Mouse (Mus musculus) forebrain, embryonic 15.5 days (tissue): ENCODE results near the gene Ccnb1. TPM values are rescaled to one million over a fixed set of nuclear protein-coding genes. Genes with fewer than 3 reads are reported as not detected.
"Not testable (repeated sequence)": the region's sequence is repeated elsewhere in the genome, so short reads cannot be mapped to it uniquely, and the experiment has no call there.

ENCODE experiments used
- ATAC-seq: fragments of 200-750 bp; cut with Nextera tagmentation; replicated peaks from 2 replicates; pipeline ENCODE4 v1.8.0; 2017; ENCODE audit warnings: mild to moderate bottlenecking, moderate TSS enrichment, moderate library complexity
- H3K27ac ChIP-seq: fragments of 300-500 bp; sonication (generic); replicated peaks from 2 replicates; pipeline ENCODE4 v1.5.1; 2015; ENCODE audit warnings: mild to moderate bottlenecking, inconsistent platforms
- H3K27me3 ChIP-seq: fragments of 300-500 bp; sonication (generic); 2 replicates; pipeline ENCODE4 v1.6.1; 2015; ENCODE audit warnings: inconsistent platforms
- H3K36me3 ChIP-seq: fragments of 300-500 bp; sonication (generic); 2 replicates; pipeline ENCODE4 v1.6.1; 2015; ENCODE audit warnings: mild to moderate bottlenecking, inconsistent platforms
- H3K4me1 ChIP-seq: fragments of 300-500 bp; sonication (generic); 2 replicates; pipeline ENCODE4 v1.6.1; 2015; ENCODE audit warnings: inconsistent platforms
- H3K4me2 ChIP-seq: fragments of 300-500 bp; sonication (generic); replicated peaks from 2 replicates; pipeline ENCODE4 v1.6.1; 2015; ENCODE audit warnings: mild to moderate bottlenecking, inconsistent platforms
- H3K4me3 ChIP-seq: fragments of 300-500 bp; sonication (generic); 2 replicates; pipeline ENCODE4 v1.5.1; 2015; ENCODE audit warnings: mild to moderate bottlenecking, inconsistent platforms
- H3K9ac ChIP-seq: fragments of 300-500 bp; sonication (generic); replicated peaks from 2 replicates; pipeline ENCODE4 v1.6.1; 2015; ENCODE audit warnings: mild to moderate bottlenecking, inconsistent platforms
- H3K9me3 ChIP-seq: fragments of 300-500 bp; sonication (generic); 2 replicates; pipeline ENCODE4 v1.6.1; 2016; ENCODE audit warnings: inconsistent platforms
- WGBS: fragments of 180-500 bp; shearing (Covaris S2); methylation state at CpG from one replicate; pipeline ENCODE4 v1.1.7; 2015; ENCODE audit warnings: mixed read lengths; 5-methylcytosine and 5-hydroxymethylcytosine counted together
- polyA plus RNA-seq: library from polyadenylated mRNA; unstranded; fragments of >200 nt; fragmentation: Nextera tagmentation; extraction: Ambion mirVana; gene quantifications from 2 replicates; pipeline ENCODE4 v1.2.1, GENCODE M21; 2015

Ccnb1 gene
- polyA plus RNA-seq, 1 experiment from 2014 or later = 128 TPM

DNA sequence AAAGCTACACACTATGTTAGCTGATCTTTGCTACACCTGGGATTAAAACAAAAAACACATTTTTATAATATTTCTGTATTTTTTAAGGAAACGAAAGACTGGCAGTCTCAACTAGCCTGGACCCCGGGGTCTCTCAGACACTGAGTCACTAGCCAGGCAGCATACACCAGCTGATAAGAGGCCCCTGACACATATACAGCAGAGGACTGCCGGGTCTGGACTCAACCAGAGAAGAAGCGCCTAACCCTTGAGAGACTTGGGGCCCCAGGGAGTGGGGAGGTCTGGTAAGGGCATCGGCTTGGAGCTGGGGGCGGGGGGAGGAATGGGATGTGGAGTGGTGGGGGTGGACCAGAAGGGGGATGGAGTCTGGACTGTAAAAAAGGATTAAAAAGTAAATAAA, 33.4 kb downstream of the Ccnb1 start:
- no peak overlapping the region for H3K4me2 ChIP-seq
- H3K4me3 ChIP-seq = no peak overlapping the region
- ATAC-seq = no peak
- H3K9me3 ChIP-seq = no peaks in the 10 kb centered on the region
- 90% methylated on average over 6 of the region's 6 CpGs for WGBS
- H3K27me3 ChIP-seq = no peaks in the 10 kb centered on the region
- no peak overlapping the region for H3K9ac ChIP-seq
- no peak overlapping the region for H3K27ac ChIP-seq
- no peaks in the 10 kb centered on the region for H3K36me3 ChIP-seq
- no peaks in the 10 kb centered on the region for H3K4me1 ChIP-seq

DNA sequence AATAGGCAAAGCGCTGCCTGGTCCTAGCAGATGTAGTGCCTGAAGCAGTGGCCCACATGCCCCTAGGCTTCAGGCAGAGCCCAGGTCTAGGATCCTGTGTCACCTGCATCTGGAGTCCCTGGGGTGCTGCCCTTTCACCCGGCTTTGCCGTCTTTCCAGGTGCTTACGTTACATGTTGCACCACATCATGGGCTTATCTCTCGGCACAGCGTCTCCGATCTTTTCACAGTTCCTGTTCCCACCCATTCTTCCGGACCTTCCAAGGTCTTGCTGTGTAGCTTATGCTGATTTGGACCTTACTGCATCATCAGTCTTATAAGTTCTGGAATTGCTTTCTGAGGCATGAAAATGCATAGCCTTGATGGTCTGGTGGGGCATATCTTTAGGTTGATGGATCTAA, 33.8 kb downstream of the Ccnb1 start:
- H3K36me3 ChIP-seq = no peaks in the 10 kb centered on the region
- H3K4me3 ChIP-seq = no peak overlapping the region
- no peaks in the 10 kb centered on the region for H3K9me3 ChIP-seq
- WGBS = 89% methylated on average over 8 of the region's 8 CpGs
- no peaks in the 10 kb centered on the region for H3K27me3 ChIP-seq
- no peak overlapping the region for H3K4me2 ChIP-seq
- ATAC-seq = no peak
- H3K9ac ChIP-seq = no peak overlapping the region
- H3K4me1 ChIP-seq = no peaks in the 10 kb centered on the region
- H3K27ac ChIP-seq = no peak overlapping the region

DNA sequence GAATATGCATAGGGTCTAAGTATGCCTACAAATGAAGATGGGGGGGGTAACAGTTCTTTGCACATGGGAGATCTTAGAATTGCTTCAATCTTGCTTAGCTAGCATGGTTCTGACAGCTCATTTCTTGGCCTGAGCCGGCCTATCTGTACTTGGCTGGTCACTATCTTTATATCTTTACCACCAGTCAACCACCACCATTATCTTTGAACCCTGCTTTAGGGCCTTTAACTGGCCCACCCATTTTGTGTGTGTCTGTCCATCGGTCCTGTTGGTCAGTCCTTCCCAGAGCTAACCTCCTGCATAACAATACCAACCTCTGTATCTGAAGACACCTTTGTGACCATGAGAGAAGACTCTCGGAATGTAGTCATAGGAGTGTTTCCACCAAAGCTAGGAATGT, 35.0 kb downstream of the Ccnb1 start:
- H3K9me3 ChIP-seq = no peaks in the 10 kb centered on the region
- H3K27ac ChIP-seq = no peak overlapping the region
- no peak overlapping the region for H3K9ac ChIP-seq
- no peaks in the 10 kb centered on the region for H3K4me1 ChIP-seq
- no peaks in the 10 kb centered on the region for H3K36me3 ChIP-seq
- ATAC-seq = no peak
- H3K4me3 ChIP-seq = no peak overlapping the region
- H3K4me2 ChIP-seq = no peak overlapping the region
- H3K27me3 ChIP-seq = no peaks in the 10 kb centered on the region
- 93% methylated on average over 3 of the region's 3 CpGs for WGBS

DNA sequence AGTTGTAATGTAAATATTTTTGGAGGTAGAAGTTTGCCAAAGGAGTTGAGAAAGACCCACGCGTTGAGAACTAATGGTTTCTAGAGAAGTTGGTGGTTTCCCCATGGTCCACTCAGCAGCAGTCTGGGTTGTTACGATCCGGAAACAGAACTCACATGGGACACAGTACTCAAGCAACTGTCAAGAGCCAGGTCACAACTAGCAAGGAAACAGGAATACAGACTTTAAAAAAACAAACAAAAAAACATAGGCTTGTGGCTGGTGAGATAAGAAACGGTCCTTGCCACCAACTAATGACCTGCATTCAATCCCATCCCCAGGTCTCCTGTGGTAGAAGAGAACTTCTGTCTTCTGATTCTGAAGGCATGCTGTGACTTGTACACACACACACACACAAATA, 35.6 kb downstream of the Ccnb1 start:
- no peak overlapping the region for H3K27ac ChIP-seq
- no peak for ATAC-seq
- H3K4me3 ChIP-seq = no peak overlapping the region
- H3K4me1 ChIP-seq = no peaks in the 10 kb centered on the region
- H3K9ac ChIP-seq = no peak overlapping the region
- WGBS = 87% methylated on average over 5 of the region's 5 CpGs
- no peaks in the 10 kb centered on the region for H3K27me3 ChIP-seq
- no peaks in the 10 kb centered on the region for H3K36me3 ChIP-seq
- no peaks in the 10 kb centered on the region for H3K9me3 ChIP-seq
- H3K4me2 ChIP-seq = no peak overlapping the region

DNA sequence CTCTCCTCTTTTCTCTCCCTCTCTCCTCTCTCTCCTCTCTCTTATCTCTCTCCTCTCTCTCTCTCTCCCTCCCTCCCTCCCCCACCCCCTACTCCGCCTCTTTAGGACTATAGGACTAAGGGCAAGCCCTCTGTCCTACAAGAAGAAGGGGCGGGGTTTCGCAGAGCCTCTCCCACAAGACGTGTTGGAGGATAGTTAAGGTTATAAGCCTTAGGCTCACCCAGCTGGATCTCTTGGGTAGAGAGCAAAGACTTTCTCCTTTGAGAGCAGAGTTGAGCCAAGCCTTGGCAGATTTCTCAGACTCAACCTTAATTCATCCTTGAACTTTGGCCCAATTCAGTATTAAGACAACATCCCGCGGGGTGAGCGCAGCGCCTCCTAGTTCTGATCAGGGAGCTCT, 37.7 kb downstream of the Ccnb1 start:
- Histone ChIP-seq H3K4me1 (0 out of 2 replicates have a peak, but pooled peaks cover 6% of the 10 kb centered on the region), H3K4me2 (no peak overlapping the region), H3K9ac (no peak overlapping the region), H3K27ac (no peak overlapping the region), H3K36me3 (no peaks in the 10 kb centered on the region), H3K9me3 (no peaks in the 10 kb centered on the region), H3K4me3 (no peak overlapping the region), H3K27me3 (no peaks in the 10 kb centered on the region)
- ATAC-seq = no peak
- 50% methylated on average over 8 of the region's 8 CpGs for WGBS

DNA sequence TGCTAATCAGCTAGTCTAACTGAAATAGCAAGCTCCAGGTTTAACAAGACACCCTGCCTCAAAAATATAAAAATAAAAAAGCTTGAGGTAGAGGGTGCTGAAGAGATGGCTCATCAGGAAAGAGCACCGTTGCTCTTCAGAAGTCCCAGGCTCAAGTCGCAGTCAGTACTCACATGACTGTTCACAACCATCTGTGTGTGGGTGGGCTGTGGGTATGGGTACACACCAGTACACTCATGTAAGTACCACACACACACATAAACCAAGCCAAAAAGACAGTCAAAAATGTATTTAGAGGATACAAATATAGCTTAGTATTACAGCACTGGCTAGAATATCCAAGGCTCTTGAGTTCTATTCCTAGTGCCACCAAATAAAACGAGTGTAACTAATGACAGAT, 40.3 kb downstream of the Ccnb1 start:
- no peak overlapping the region for H3K4me2 ChIP-seq
- H3K27ac ChIP-seq = no peak overlapping the region
- H3K4me1 ChIP-seq = peaks cover 20% of the 10 kb centered on the region
- no peaks in the 10 kb centered on the region for H3K9me3 ChIP-seq
- no peak overlapping the region for H3K4me3 ChIP-seq
- no peak for ATAC-seq
- no peaks in the 10 kb centered on the region for H3K27me3 ChIP-seq
- WGBS = 92% methylated on average over 3 of the region's 3 CpGs
- no peak overlapping the region for H3K9ac ChIP-seq
- H3K36me3 ChIP-seq = no peaks in the 10 kb centered on the region

DNA sequence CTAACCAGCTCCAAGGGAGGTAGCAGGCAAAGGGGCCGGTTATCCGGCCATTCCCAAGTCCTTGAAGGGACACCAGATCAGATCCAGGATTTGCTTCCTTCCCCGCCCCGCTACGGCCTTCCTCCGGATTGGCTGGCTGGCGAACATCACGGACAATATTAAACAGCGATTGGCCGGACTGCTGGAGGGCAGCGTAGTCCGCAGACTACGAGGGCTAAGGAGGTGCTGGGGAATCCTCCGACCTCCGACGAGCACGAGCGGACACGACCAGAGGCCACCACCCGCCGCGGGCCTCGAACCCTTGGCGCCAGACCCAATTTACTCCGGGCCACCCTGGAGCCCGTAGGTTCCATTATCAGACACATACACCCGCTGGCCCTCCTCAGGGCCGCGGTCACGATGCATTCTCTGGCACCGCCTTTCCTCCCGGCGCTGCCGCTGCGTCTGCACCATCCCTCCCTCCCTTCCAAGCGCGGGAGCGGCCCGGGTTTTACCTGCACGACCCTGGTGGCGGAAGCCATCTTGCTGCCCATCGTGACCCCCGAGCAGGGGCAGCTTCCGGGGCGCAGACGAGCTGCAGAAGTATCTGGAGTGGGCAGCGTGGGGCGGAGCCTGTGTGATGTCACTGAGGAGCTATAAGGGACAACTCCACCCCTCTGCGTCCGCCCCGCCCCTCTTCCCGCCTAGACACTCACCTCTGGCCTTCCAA, 42.2 kb downstream of the Ccnb1 start, which contains the start of gene Mrps36:
Gene Mrps36, minus strand, starts transcription at position 624 of the 709 bp plus-strand sequence.
- Histone ChIP-seq H3K4me3 (peak within 1 kb of the TSS; percentile 94), H3K4me1 (peaks cover 20% of the 10 kb centered on the region), H3K27me3 (no peaks in the 10 kb centered on the region), H3K36me3 (no peaks in the 10 kb centered on the region), H3K27ac (peak within 1 kb of the TSS; percentile 93), H3K9me3 (no peaks in the 10 kb centered on the region), H3K4me2 (peak within 1 kb of the TSS; percentile 72), H3K9ac (peak within 1 kb of the TSS; percentile 84)
- under 1% methylated on average over 52 of the region's 52 CpGs for WGBS
- peak; percentile 96 for ATAC-seq

DNA sequence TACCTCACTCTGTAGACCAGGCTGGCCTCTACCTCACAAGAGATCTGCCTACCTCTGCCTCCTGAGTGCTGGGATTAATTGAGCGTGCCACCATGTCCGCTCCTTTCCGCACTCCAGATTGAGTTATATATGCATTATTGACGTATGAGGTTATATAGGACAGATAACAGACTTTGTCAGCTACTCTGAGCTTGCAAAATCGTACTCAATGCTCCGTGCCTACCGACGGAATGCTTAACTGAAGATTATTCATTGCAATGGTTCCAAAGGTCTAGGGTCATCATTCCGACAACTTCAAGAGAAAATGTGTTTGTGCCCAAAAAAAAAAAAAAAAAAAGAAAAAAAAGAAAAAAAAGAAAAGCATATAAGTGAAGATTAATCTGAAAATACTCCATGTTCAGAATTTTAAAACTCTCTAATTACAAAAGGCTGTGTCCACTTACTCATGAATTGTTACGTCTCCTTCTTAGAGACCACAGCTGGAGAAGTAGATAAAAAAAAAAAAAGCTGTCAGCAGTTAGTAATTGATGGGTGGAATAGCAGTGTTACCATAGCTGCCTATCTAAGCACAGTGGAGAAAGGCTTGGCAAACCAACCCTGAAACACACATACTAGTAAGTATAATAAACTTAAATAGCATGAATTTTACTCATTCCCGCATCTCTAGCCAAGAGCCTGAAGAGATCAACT, 42.9 kb downstream of the Ccnb1 start:
- H3K36me3 ChIP-seq = no peaks in the 10 kb centered on the region
- H3K27ac ChIP-seq = peak overlapping the region; percentile 93
- peak overlapping the region; percentile 94 for H3K4me3 ChIP-seq
- 72% methylated on average over 11 of the region's 11 CpGs for WGBS
- H3K9me3 ChIP-seq = no peaks in the 10 kb centered on the region
- peak; percentile 57 for ATAC-seq
- no peaks in the 10 kb centered on the region for H3K27me3 ChIP-seq
- peaks cover 20% of the 10 kb centered on the region for H3K4me1 ChIP-seq
- peak overlapping the region; percentile 84 for H3K9ac ChIP-seq
- peak overlapping the region; percentile 72 for H3K4me2 ChIP-seq

DNA sequence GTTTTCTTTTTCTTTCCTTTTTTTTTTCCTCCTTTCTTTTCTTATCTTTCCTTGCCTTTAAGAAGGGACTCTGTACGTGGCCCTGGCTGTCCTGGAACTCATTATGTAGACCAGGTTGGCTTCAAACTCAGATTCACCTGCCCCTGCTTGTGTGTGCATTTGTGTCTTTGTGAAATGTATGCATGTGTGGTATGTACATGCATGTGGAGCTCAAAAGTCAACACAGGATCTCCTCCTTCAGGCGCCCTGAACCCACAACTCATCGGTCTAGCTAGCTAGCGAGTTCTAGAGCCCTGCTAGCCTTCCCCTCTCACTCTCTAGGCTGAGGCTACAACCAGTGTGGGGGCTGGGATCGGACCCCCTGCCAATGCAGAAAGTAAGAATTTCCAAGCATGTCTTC, 43.5 kb downstream of the Ccnb1 start:
- Histone ChIP-seq H3K27ac (no peak overlapping the region), H3K4me1 (peaks cover 20% of the 10 kb centered on the region), H3K9ac (no peak overlapping the region), H3K36me3 (peaks cover 1% of the 10 kb centered on the region; the same call in 1 of the 2 replicates), H3K4me2 (no peak overlapping the region), H3K27me3 (no peaks in the 10 kb centered on the region), H3K9me3 (no peaks in the 10 kb centered on the region), H3K4me3 (no peak overlapping the region)
- no peak for ATAC-seq
- 90% methylated on average over 5 of the region's 5 CpGs for WGBS

DNA sequence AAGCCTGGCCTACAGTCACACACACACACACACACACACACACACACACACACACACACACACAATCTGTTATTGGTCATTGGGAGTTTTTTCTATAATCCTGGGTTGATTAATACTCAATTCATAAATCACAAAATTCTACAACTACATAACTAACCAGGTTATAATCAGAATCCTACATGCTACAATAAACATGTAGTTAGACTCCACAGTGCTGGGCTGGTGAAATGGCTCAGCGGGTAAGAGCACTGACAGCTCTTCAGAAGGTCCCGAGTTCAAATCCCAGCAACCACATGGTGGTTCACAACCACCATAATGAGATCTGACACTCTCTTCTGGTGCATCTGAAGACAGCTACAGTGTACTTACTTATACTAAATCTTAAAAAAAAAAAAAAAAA, 53.6 kb downstream of the Ccnb1 start:
- no peaks in the 10 kb centered on the region for H3K27me3 ChIP-seq
- no peak overlapping the region for H3K4me3 ChIP-seq
- ATAC-seq = no peak
- H3K4me1 ChIP-seq = peaks cover 16% of the 10 kb centered on the region
- H3K4me2 ChIP-seq = no peak overlapping the region
- H3K36me3 ChIP-seq = peaks cover 15% of the 10 kb centered on the region; the same call in 1 of the 2 replicates
- no peaks in the 10 kb centered on the region for H3K9me3 ChIP-seq
- 91% methylated on average over 2 of the region's 2 CpGs for WGBS
- H3K9ac ChIP-seq = no peak overlapping the region
- H3K27ac ChIP-seq = no peak overlapping the region

DNA sequence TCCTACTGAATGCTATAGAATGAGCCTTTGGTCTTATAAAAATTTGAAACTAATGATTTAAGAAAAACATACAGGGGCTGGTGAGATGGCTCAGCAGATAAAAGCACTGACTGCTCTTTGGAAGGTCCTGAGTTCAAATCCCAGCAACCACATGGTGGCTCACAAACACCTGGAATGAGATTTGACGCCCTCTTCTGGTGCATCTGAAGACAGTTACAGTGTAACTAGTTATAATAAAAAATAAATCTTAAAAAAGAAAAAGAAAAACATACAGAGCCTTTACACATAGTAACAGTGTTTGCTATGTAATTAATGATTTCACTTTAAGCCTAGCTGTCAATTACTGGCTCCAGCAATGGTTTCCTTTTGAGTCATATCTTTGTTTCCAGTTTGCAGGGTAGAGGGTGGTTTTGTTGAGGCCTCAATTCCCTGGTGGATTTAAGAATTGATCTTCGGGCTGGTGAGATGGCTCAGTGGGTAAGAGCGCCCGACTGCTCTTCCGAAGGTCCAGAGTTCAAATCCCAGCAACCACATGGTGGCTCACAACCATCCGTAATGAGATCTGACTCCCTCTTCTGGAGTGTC, 54.8 kb downstream of the Ccnb1 start:
- not testable (repeated sequence) for H3K9me3 ChIP-seq, ATAC-seq, H3K27me3 ChIP-seq
- peak overlapping the region; percentile 87; the same call in 1 of the 2 replicates for H3K27ac ChIP-seq
- 86% methylated on average over 5 of the region's 6 CpGs for WGBS
- peak overlapping the region; percentile 32; the same call in 1 of the 2 replicates for H3K9ac ChIP-seq
- H3K4me1 ChIP-seq = peaks cover 20% of the 10 kb centered on the region
- peak overlapping the region; percentile 75; the same call in 1 of the 2 replicates for H3K4me2 ChIP-seq
- peak overlapping the region; percentile 84 for H3K4me3 ChIP-seq
- H3K36me3 ChIP-seq = peaks cover 13% of the 10 kb centered on the region; the same call in 1 of the 2 replicates

DNA sequence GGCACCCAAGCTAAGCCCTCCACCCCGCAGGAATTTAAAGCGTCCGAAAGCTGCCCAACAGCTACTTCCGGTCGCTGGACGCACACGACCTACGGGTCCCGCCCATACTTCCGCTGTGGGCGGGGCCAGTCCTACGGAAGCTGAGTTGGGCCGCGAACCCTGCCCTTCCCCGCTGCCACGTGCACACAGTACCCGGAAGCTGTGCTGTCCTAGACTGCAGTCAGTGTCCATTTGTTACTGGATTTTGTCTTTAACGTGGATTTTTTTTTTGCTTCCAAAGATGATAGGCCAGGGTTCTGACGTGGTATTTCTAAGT, 55.6 kb downstream of the Ccnb1 start, which contains the start of gene Cdk7:
Gene Cdk7, minus strand, starts transcription at position 79 of the 316 bp plus-strand sequence.
- peak; percentile 100 for ATAC-seq
- no peaks in the 10 kb centered on the region for H3K27me3 ChIP-seq
- H3K9me3 ChIP-seq = no peaks in the 10 kb centered on the region
- peak within 1 kb of the TSS; percentile 83 for H3K9ac ChIP-seq
- peaks cover 13% of the 10 kb centered on the region; the same call in 1 of the 2 replicates for H3K36me3 ChIP-seq
- WGBS = 1% methylated on average over 19 of the region's 19 CpGs
- peaks cover 22% of the 10 kb centered on the region for H3K4me1 ChIP-seq
- peak within 1 kb of the TSS; percentile 87 for H3K27ac ChIP-seq
- peak within 1 kb of the TSS; percentile 84 for H3K4me3 ChIP-seq
- peak within 1 kb of the TSS; percentile 75 for H3K4me2 ChIP-seq
